ENCODE assay signal across 22 mouse cellular contexts in the genomic region with DNA sequence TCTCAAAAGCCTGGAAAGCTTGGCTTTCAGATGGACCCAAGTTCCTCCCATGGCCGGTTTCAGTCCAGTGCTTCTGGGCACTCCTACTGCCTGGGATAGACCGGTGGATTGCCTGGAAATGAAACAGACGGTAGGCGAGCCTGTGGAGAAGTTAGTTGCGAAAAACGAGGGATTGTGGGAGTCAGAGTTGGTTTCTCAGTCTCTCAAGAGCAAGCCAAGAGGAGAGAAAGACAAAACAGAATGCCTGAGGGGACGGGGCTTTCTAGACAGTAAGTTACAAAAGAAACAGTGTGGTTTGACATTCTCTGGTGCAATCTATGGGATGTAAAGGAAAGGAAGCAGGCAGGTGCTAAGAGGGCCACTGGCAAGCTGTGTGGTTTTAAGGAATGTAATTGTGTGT.
A peak's percentile ranks its signal among the peaks of the same experiment; 100 is the strongest.
DNase-seq lines count a peak whose midpoint lies in the region; ATAC-seq and TF ChIP-seq lines count a peak whose summit lies in the region.
"Had no signal": no experiment of that assay in that cellular context is flagged by ENCODE, and none has a peak within 500 bp of the region (broad histone marks: within the 10 kb centered on the region; RNA-seq: fewer than 3 reads in every experiment).

No protein-coding gene starts in this region.

- CTCF ChIA-PET in Patski (lab: Charles Lee), result no interaction called here

- POLR2A ChIA-PET in Patski (lab: Charles Lee), result interaction anchor here (0.7 kb wide), 1 partner anchor 156 kb away, joined by 4 read pairs; no protein-coding TSS in a partner anchor

- H3K4me2 ChIP-seq in hindbrain, embryonic 12.5 days (replicated peaks), result no peak overlapping the region
- H3K4me2 ChIP-seq: embryonic facial prominence, embryonic 13.5 days; embryonic facial prominence, embryonic 15.5 days; forebrain, embryonic 13.5 days; forebrain, embryonic 15.5 days had no signal

- no peaks in the 10 kb centered on the region for H3K4me1 ChIP-seq in hindbrain, embryonic 10.5 days (replicated peaks)
- no peaks in the 10 kb centered on the region for H3K4me1 ChIP-seq in hindbrain, embryonic 12.5 days
- H3K4me1 ChIP-seq: embryonic facial prominence, embryonic 15.5 days had no signal

- no peak overlapping the region for H3K9ac ChIP-seq in hindbrain, embryonic 12.5 days
- H3K9ac ChIP-seq: embryonic facial prominence, embryonic 13.5 days; embryonic facial prominence, embryonic 15.5 days; forebrain, embryonic 13.5 days; forebrain, embryonic 15.5 days; forebrain, postnatal 0 days had no signal

- peaks cover 25% of the 10 kb centered on the region for H3K36me3 ChIP-seq in hindbrain, embryonic 10.5 days
- H3K36me3 ChIP-seq in hindbrain, embryonic 12.5 days, result peaks cover 11% of the 10 kb centered on the region; the same call in 1 of the 2 replicates

- H3K27me3 ChIP-seq in hindbrain, embryonic 10.5 days (ENCODE audit: insufficient read depth, poor library complexity, severe bottlenecking), result no peaks in the 10 kb centered on the region
- no peaks in the 10 kb centered on the region for H3K27me3 ChIP-seq in hindbrain, embryonic 12.5 days
- H3K27me3 ChIP-seq in Patski, result no peaks in the 10 kb centered on the region
- H3K27me3 ChIP-seq: embryonic facial prominence, embryonic 13.5 days; embryonic facial prominence, embryonic 15.5 days; forebrain, embryonic 13.5 days; forebrain, embryonic 15.5 days had no signal

- in situ Hi-C loops in Patski (cut with MboI; ENCODE audit: low pct_unique_long_range_greater_than_20kb), result no loop called here

- 88% methylated on average over 7 of the region's 7 CpGs for WGBS in hindbrain, embryonic 10.5 days
- WGBS in hindbrain, embryonic 12.5 days, result 90% methylated on average over 7 of the region's 7 CpGs

- ATAC-seq in hindbrain, embryonic 12.5 days (ENCODE audit: low FRiP score), result no peak
- ATAC-seq in Patski, result peak; percentile 35
- ATAC-seq: activated CD4-positive, CD25-positive, alpha-beta regulatory T cell, adult 4 months; forebrain, embryonic 13.5 days; forebrain, embryonic 15.5 days; forebrain, postnatal 0 days had no signal

- no peaks in the 10 kb centered on the region for H3K9me3 ChIP-seq in hindbrain, embryonic 10.5 days
- no peaks in the 10 kb centered on the region for H3K9me3 ChIP-seq in hindbrain, embryonic 12.5 days (replicated peaks)
- H3K9me3 ChIP-seq: embryonic facial prominence, embryonic 13.5 days; embryonic facial prominence, embryonic 15.5 days; forebrain, embryonic 13.5 days; forebrain, embryonic 15.5 days had no signal

- no peak overlapping the region for H3K4me3 ChIP-seq in hindbrain, embryonic 10.5 days
- no peak overlapping the region for H3K4me3 ChIP-seq in hindbrain, embryonic 12.5 days
- H3K4me3 ChIP-seq: embryonic facial prominence, embryonic 13.5 days; embryonic facial prominence, embryonic 15.5 days; erythroblast, embryonic 14.5 days; forebrain, embryonic 13.5 days; forebrain, embryonic 15.5 days had no signal

- TF ChIP-seq CTCF in Patski (IDR thresholded peaks at IDR 0.05), result no peak

- no peak for DNase-seq in hindbrain, embryonic 10.5 days (ENCODE audit: low spot score)
- DNase-seq in Patski (ENCODE audit: low read depth, low spot score), result peak; percentile 17
- peak; percentile 89 for DNase-seq in fat pad, adult 2 months (ENCODE audit: extremely low read depth, low read depth, low spot score)
- no peak for DNase-seq in right cerebral cortex, postnatal 4 days
- no peak for DNase-seq in urinary bladder, postnatal 4 days (ENCODE audit: low spot score in 2 of 2)
- DNase-seq: adrenal gland, adult 8-10 months; adrenal gland, postnatal 14 days; adrenal gland, postnatal 36 days; cerebellum, adult 11-12 months; cerebellum, adult 8-10 months; cerebellum, adult 9-11 months; cerebellum, postnatal 14 days; cerebellum, postnatal 36 days; embryo, embryonic 11 days; forebrain, postnatal 0 days had no signal

- H3K27ac ChIP-seq in hindbrain, embryonic 10.5 days, result peak overlapping the region; percentile 16; the same call in 1 of the 2 replicates
- H3K27ac ChIP-seq in hindbrain, embryonic 12.5 days, result no peak overlapping the region
- H3K27ac ChIP-seq: embryonic facial prominence, embryonic 13.5 days; embryonic facial prominence, embryonic 15.5 days; forebrain, embryonic 13.5 days; forebrain, embryonic 15.5 days had no signal

Comparison
In these comparisons a context has a peak if more than half of its experiments do, and no peak if none do; other contexts are left out.
1. DNase-seq: peak in Patski (single experiment) and fat pad, adult 2 months (single experiment); none in hindbrain, embryonic 10.5 days (single experiment), right cerebral cortex, postnatal 4 days (single experiment) and urinary bladder, postnatal 4 days (0 of 2).